13 mouse cellular contexts compared by ENCODE assay signal in genomic region chr6:118680814-118681213, GRCm38 (mm10).
DNase-seq lines count a peak whose midpoint lies in the region; ATAC-seq lines count a peak whose summit lies in the region.
"Had no signal": no experiment of that assay in that cellular context is flagged by ENCODE, and none has a peak within 500 bp of the region (broad histone marks: within the 10 kb centered on the region; RNA-seq: fewer than 3 reads in every experiment).

No protein-coding gene starts in this region.

- no peaks in the 10 kb centered on the region for H3K27me3 ChIP-seq in forebrain, embryonic 13.5 days
- H3K27me3 ChIP-seq in forebrain, embryonic 10.5 days (ENCODE audit: poor library complexity, severe bottlenecking), result no peaks in the 10 kb centered on the region
- H3K27me3 ChIP-seq in embryonic facial prominence, embryonic 11.5 days (ENCODE audit: control insufficient read depth, insufficient read depth, low read length), result no peaks in the 10 kb centered on the region

- no peaks in the 10 kb centered on the region for H3K9me3 ChIP-seq in forebrain, embryonic 13.5 days (replicated peaks)
- H3K9me3 ChIP-seq in forebrain, embryonic 10.5 days, result no peaks in the 10 kb centered on the region
- H3K9me3 ChIP-seq in embryonic facial prominence, embryonic 11.5 days (replicated peaks; ENCODE audit: control insufficient read depth, low read length), result no peaks in the 10 kb centered on the region
- H3K9me3 ChIP-seq: megakaryocyte, embryonic 14.5 days had no signal

- WGBS in forebrain, embryonic 13.5 days, result 62% methylated on average over 6 of the region's 6 CpGs
- 75% methylated on average over 6 of the region's 6 CpGs for WGBS in forebrain, embryonic 10.5 days
- WGBS in embryonic facial prominence, embryonic 11.5 days, result 46% methylated on average over 6 of the region's 6 CpGs

- intact Hi-C loops in heart, postnatal 25 days (cut with DNase I), result no loop called here
- intact Hi-C loops in gastrocnemius, postnatal 36 days (cut with DNase I), result no loop called here

- H3K4me3 ChIP-seq in forebrain, embryonic 13.5 days, result no peak overlapping the region
- no peak overlapping the region for H3K4me3 ChIP-seq in forebrain, embryonic 10.5 days
- H3K4me3 ChIP-seq in embryonic facial prominence, embryonic 11.5 days (ENCODE audit: low read depth, low read length), result no peak overlapping the region
- H3K4me3 ChIP-seq: megakaryocyte, embryonic 14.5 days had no signal

- peak; percentile 76 for ATAC-seq in forebrain, embryonic 13.5 days
- peak; percentile 52; the same call in 1 of the 2 replicates for ATAC-seq in embryonic facial prominence, embryonic 11.5 days (replicated peaks; ENCODE audit: insufficient number of reproducible peaks, low FRiP score, low TSS enrichment, low read depth)
- ATAC-seq: activated CD4-positive, CD25-positive, alpha-beta regulatory T cell, adult 4 months; liver, postnatal 0 days had no signal

- H3K4me1 ChIP-seq in forebrain, embryonic 13.5 days, result no peaks in the 10 kb centered on the region
- peaks cover 8% of the 10 kb centered on the region; the same call in 1 of the 2 replicates for H3K4me1 ChIP-seq in forebrain, embryonic 10.5 days
- no peaks in the 10 kb centered on the region for H3K4me1 ChIP-seq in embryonic facial prominence, embryonic 11.5 days (ENCODE audit: control insufficient read depth, insufficient read depth, low read length)

- peak overlapping the region; percentile 1; the same call in 1 of the 2 replicates for H3K27ac ChIP-seq in forebrain, embryonic 13.5 days
- no peak overlapping the region for H3K27ac ChIP-seq in forebrain, embryonic 10.5 days
- H3K27ac ChIP-seq in embryonic facial prominence, embryonic 11.5 days (replicated peaks; ENCODE audit: low read depth, low read length), result no peak overlapping the region
- H3K27ac ChIP-seq: kidney, postnatal 0 days had no signal

- H3K9ac ChIP-seq in forebrain, embryonic 13.5 days, result no peak overlapping the region
- H3K9ac ChIP-seq in embryonic facial prominence, embryonic 11.5 days (replicated peaks; ENCODE audit: low read length), result no peak overlapping the region
- H3K9ac ChIP-seq: liver, postnatal 0 days had no signal

- no peak for DNase-seq in forebrain, embryonic 10.5 days (ENCODE audit: extremely low spot score, low spot score)
- DNase-seq in cerebellum, adult 18-20 months, result peak; percentile 28 to 30
- no peak for DNase-seq in embryonic facial prominence, embryonic 11.5 days (ENCODE audit: low spot score)
- DNase-seq in layer of hippocampus, adult 9-10 months (ENCODE audit: low spot score), result peak; percentile 77
- DNase-seq in heart, postnatal 25 days (ENCODE audit: low spot score), result no peak
- no peak for DNase-seq in adrenal gland, adult 8-10 months
- DNase-seq in gastrocnemius, postnatal 36 days, result no peak
- DNase-seq: liver, postnatal 0 days had no signal

- peaks cover 5% of the 10 kb centered on the region; the same call in 1 of the 2 replicates for H3K36me3 ChIP-seq in forebrain, embryonic 13.5 days (ENCODE audit: poor library complexity, severe bottlenecking)
- no peaks in the 10 kb centered on the region for H3K36me3 ChIP-seq in forebrain, embryonic 10.5 days (replicated peaks)
- no peaks in the 10 kb centered on the region for H3K36me3 ChIP-seq in embryonic facial prominence, embryonic 11.5 days (replicated peaks; ENCODE audit: control insufficient read depth, insufficient read depth, low read depth, low read length)
- H3K36me3 ChIP-seq: G1E had no signal

- no peak overlapping the region for H3K4me2 ChIP-seq in forebrain, embryonic 13.5 days
- no peak overlapping the region for H3K4me2 ChIP-seq in embryonic facial prominence, embryonic 11.5 days (ENCODE audit: low read depth, low read length)

Comparison
In these comparisons a context has a peak if more than half of its experiments do, and no peak if none do; other contexts are left out.
1. DNase-seq: peak in cerebellum, adult 18-20 months (2 of 2) and layer of hippocampus, adult 9-10 months (single experiment); none in forebrain, embryonic 10.5 days (single experiment), embryonic facial prominence, embryonic 11.5 days (single experiment), heart, postnatal 25 days (single experiment), adrenal gland, adult 8-10 months (single experiment) and gastrocnemius, postnatal 36 days (0 of 2).